Mouse (Mus musculus) heart, embryonic 11.5 days (tissue): ENCODE data around the gene Car5b. TPM values are rescaled to one million over a fixed set of nuclear protein-coding genes. Genes with fewer than 3 reads are reported as not detected.

ENCODE experiments used
- ATAC-seq: fragments of 200-750 bp; cut with Nextera tagmentation; replicated peaks from 2 replicates; pipeline ENCODE4 v1.8.0; 2017; ENCODE audit warnings: moderate library complexity; ENCODE audit not compliant: insufficient number of reproducible peaks, low FRiP score, low TSS enrichment
- H3K27ac ChIP-seq: fragments of 300-500 bp; sonication (generic); 2 replicates; pipeline ENCODE4 v1.5.1; 2014; ENCODE audit warnings: mild to moderate bottlenecking, low read depth, low read length
- H3K27me3 ChIP-seq: fragments of 300-500 bp; sonication (generic); 2 replicates; pipeline ENCODE4 v1.6.1; 2014; ENCODE audit warnings: mild to moderate bottlenecking, low read length, mixed read lengths; ENCODE audit not compliant: control insufficient read depth, insufficient read depth
- H3K36me3 ChIP-seq: fragments of 300-500 bp; sonication (generic); 2 replicates; pipeline ENCODE4 v1.6.1; 2014; ENCODE audit warnings: mild to moderate bottlenecking, low read length, moderate library complexity, mixed read lengths; ENCODE audit not compliant: control insufficient read depth, insufficient read depth
- H3K4me1 ChIP-seq: fragments of 300-500 bp; sonication (generic); 2 replicates; pipeline ENCODE4 v1.6.1; 2014; ENCODE audit warnings: low read length; ENCODE audit not compliant: control insufficient read depth, insufficient read depth
- H3K4me2 ChIP-seq: fragments of 300-500 bp; sonication (generic); 2 replicates; pipeline ENCODE4 v1.6.1; 2014; ENCODE audit warnings: mild to moderate bottlenecking, moderate library complexity
- H3K4me3 ChIP-seq: fragments of 300-500 bp; sonication (generic); 2 replicates; pipeline ENCODE4 v1.5.1; 2014; ENCODE audit warnings: low read depth, low read length
- H3K9ac ChIP-seq: fragments of 300-500 bp; sonication (generic); 2 replicates; pipeline ENCODE4 v1.6.1; 2014; ENCODE audit warnings: mild to moderate bottlenecking, low read depth, low read length, moderate library complexity
- H3K9me3 ChIP-seq: fragments of 300-500 bp; sonication (generic); replicated peaks from 2 replicates; pipeline ENCODE4 v1.6.1; 2016; ENCODE audit warnings: low read length; ENCODE audit not compliant: control insufficient read depth
- WGBS: fragments of 180-500 bp; shearing (Covaris S2); extraction: QIAGEN DNeasy Blood & Tissue Kit; methylation state at CpG from one replicate; pipeline ENCODE4 v1.1.7; 2014; ENCODE audit not compliant: insufficient replicate concordance; 5-methylcytosine and 5-hydroxymethylcytosine counted together
- polyA plus RNA-seq: library from polyadenylated mRNA; unstranded; fragments of >200 nt; fragmentation: Nextera tagmentation; extraction: Ambion mirVana; gene quantifications from 2 replicates; pipeline ENCODE4 v1.2.1, GENCODE M21; 2014

Car5b gene
- polyA plus RNA-seq, 1 experiment from 2014 or later = 0.11 TPM

GRCm38 (mm10) chrX:163999848-164000247, 27.9 kb downstream of the Car5b start:
- WGBS = 74% methylated on average over 1 of the region's 1 CpGs
- Histone ChIP-seq H3K9ac (no peak overlapping the region), H3K27me3 (no peaks in the 10 kb centered on the region), H3K4me2 (no peak overlapping the region), H3K4me3 (no peak overlapping the region), H3K27ac (no peak overlapping the region), H3K4me1 (no peaks in the 10 kb centered on the region), H3K9me3 (no peaks in the 10 kb centered on the region), H3K36me3 (no peaks in the 10 kb centered on the region)
- no peak for ATAC-seq

GRCm38 (mm10) chrX:163996754-163997153, 31.0 kb downstream of the Car5b start:
- ATAC-seq = no peak
- H3K36me3 ChIP-seq = no peaks in the 10 kb centered on the region

GRCm38 (mm10) chrX:163987718-163988374, 40.0 kb downstream of the Car5b start:
- Histone ChIP-seq H3K9ac (no peak overlapping the region), H3K4me2 (no peak overlapping the region), H3K4me1 (no peaks in the 10 kb centered on the region), H3K9me3 (no peaks in the 10 kb centered on the region), H3K36me3 (no peaks in the 10 kb centered on the region), H3K27ac (no peak overlapping the region), H3K27me3 (no peaks in the 10 kb centered on the region), H3K4me3 (no peak overlapping the region)
- ATAC-seq = no peak
- 68% methylated on average over 3 of the region's 3 CpGs for WGBS

More at GRCm38 (mm10) chrX:163996754-163997153, 31.0 kb downstream of the Car5b start:
- H3K4me2 ChIP-seq = no peak overlapping the region
- WGBS = 83% methylated on average over 3 of the region's 3 CpGs
- no peaks in the 10 kb centered on the region for H3K4me1 ChIP-seq
- no peak overlapping the region for H3K27ac ChIP-seq
- H3K4me3 ChIP-seq = no peak overlapping the region
- H3K9me3 ChIP-seq = no peaks in the 10 kb centered on the region
- H3K9ac ChIP-seq = no peak overlapping the region
- no peaks in the 10 kb centered on the region for H3K27me3 ChIP-seq

- WGBS = 83% methylated on average over 6 of the region's 6 CpGs
- H3K9ac ChIP-seq = no peak overlapping the region
- H3K27ac ChIP-seq = no peak overlapping the region
- ATAC-seq = no peak
- no peaks in the 10 kb centered on the region for H3K36me3 ChIP-seq
- H3K4me1 ChIP-seq = no peaks in the 10 kb centered on the region
- no peaks in the 10 kb centered on the region for H3K9me3 ChIP-seq
- H3K4me3 ChIP-seq = no peak overlapping the region
- H3K4me2 ChIP-seq = no peak overlapping the region
- H3K27me3 ChIP-seq = no peaks in the 10 kb centered on the region
These were observed 45.7 kb downstream of the Car5b start for GRCm38 (mm10) chrX:163982129-163982528.

GRCm38 (mm10) chrX:163981500-163981899, 46.3 kb downstream of the Car5b start:
- 45% methylated on average over 4 of the region's 4 CpGs for WGBS
- no peaks in the 10 kb centered on the region for H3K4me1 ChIP-seq
- no peak overlapping the region for H3K4me3 ChIP-seq
- H3K27me3 ChIP-seq = no peaks in the 10 kb centered on the region
- no peaks in the 10 kb centered on the region for H3K36me3 ChIP-seq
- H3K9me3 ChIP-seq = no peaks in the 10 kb centered on the region
- no peak overlapping the region for H3K27ac ChIP-seq
- no peak for ATAC-seq
- no peak overlapping the region for H3K4me2 ChIP-seq
- no peak overlapping the region for H3K9ac ChIP-seq

GRCm38 (mm10) chrX:163981092-163981491, 46.7 kb downstream of the Car5b start:
- Histone ChIP-seq H3K9ac (no peak overlapping the region), H3K4me1 (no peaks in the 10 kb centered on the region), H3K27ac (no peak overlapping the region), H3K4me2 (no peak overlapping the region), H3K4me3 (no peak overlapping the region), H3K9me3 (no peaks in the 10 kb centered on the region), H3K36me3 (no peaks in the 10 kb centered on the region), H3K27me3 (no peaks in the 10 kb centered on the region)
- 87% methylated on average over 1 of the region's 1 CpGs for WGBS
- no peak for ATAC-seq

GRCm38 (mm10) chrX:163958467-163958875, 69.3 kb downstream of the Car5b start, which contains the start of gene Zrsr2:
Zrsr2 (minus strand) TSS chrX:163958661.
- H3K36me3 ChIP-seq = no peaks in the 10 kb centered on the region
- peak within 1 kb of the TSS; percentile 80 for H3K9ac ChIP-seq
- no peaks in the 10 kb centered on the region for H3K27me3 ChIP-seq
- peak within 1 kb of the TSS; percentile 95 for H3K27ac ChIP-seq
- H3K4me2 ChIP-seq = peak within 1 kb of the TSS; percentile 62
- ATAC-seq = peak; percentile 94
- H3K4me1 ChIP-seq = no peaks in the 10 kb centered on the region
- 12% methylated on average over 29 of the region's 29 CpGs for WGBS
- peak within 1 kb of the TSS; percentile 58 for H3K4me3 ChIP-seq
- no peaks in the 10 kb centered on the region for H3K9me3 ChIP-seq

- peak; percentile 92 for ATAC-seq
- Histone ChIP-seq H3K4me3 (peak overlapping the region; percentile 58), H3K9ac (peak overlapping the region; percentile 80), H3K27ac (peak overlapping the region; percentile 95), H3K4me1 (no peaks in the 10 kb centered on the region), H3K27me3 (no peaks in the 10 kb centered on the region), H3K36me3 (no peaks in the 10 kb centered on the region), H3K4me2 (peak overlapping the region; percentile 62), H3K9me3 (no peaks in the 10 kb centered on the region)
- 21% methylated on average over 41 of the region's 67 CpGs for WGBS
These were observed 69.9 kb downstream of the Car5b start for GRCm38 (mm10) chrX:163957803-163958466.
